Mouse (Mus musculus) gastrocnemius, postnatal 4 days (tissue): ENCODE data around the gene Utp15. TPM values are rescaled to one million over a fixed set of nuclear protein-coding genes. Genes with fewer than 3 reads are reported as not detected.

Experiments used
- DNase-seq, 2 experiments: peaks; one replicate each; pipeline ENCODE4 v3.0.0; 2021 to 2022; ENCODE audit warnings: low spot score in 2 of 2, mixed read lengths in 2 of 2
- total RNA-seq, 2 experiments: library from RNA; stranded (reverse); gene quantifications; 2 replicates each; pipeline ENCODE4 v1.2.3; 2021

Gene Utp15
- total RNA-seq, 2 experiments from 2014 or later, result 8.4 to 9.9 TPM

DNA sequence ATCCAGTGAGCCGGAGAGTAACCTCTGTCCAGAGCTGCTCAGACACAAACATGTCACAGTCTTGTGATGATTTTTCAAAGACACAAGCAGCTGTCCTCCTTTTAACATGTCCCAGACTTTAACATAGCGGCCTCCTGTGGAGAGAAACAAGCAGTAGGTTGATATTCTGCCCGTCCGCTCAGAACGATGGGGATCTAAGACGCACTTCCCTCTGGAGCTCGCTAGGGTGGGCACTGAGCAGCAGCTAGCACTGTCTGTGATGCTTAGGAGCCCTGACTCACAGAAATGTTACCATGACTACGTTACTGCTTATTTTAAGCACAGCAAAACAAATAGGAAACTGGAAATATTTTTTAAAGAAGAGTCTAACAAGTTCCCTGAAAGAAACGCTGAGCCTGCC lies 7.9 kb downstream of the Utp15 start:
- no peak for DNase-seq

DNA sequence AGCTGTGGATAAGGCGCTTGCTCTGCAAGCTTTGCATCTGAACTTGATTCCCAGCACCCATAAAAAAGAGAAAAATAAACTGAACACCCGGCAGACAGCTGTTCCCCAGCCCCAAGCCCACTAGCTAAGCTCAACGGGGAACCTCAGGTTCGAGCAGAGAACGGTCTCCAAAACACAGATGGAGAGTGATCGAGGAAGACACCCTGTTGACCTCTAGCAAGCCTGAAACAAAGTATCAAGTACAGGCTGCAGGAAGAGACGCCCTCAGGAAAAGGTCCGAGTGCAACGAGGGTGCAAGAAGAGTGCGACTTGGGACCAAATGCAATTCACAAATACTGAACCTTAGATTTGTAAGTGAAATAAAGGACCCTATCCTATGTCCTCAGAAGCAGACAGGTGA lies 13.2 kb downstream of the Utp15 start:
- DNase-seq, result no peak

DNA sequence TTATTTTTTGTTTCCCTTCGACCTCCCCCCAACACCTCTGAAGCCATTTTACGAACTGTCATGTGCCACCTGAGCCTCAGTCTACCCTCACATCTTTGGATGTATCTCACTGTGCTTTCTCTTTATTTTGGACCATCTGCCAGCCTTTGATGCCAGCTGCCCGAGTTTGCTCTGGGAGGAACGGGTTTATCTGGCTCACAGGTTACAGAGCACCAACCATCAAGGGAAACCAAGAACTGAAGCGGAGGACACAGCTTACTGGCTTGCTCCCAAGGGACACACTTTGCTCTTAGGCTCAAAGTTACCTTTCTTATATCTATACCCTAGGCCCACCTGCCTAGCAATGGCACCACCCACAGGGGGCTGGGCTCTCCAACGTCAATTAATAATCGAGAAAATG lies 17.5 kb downstream of the Utp15 start:
- DNase-seq, result no peak

DNA sequence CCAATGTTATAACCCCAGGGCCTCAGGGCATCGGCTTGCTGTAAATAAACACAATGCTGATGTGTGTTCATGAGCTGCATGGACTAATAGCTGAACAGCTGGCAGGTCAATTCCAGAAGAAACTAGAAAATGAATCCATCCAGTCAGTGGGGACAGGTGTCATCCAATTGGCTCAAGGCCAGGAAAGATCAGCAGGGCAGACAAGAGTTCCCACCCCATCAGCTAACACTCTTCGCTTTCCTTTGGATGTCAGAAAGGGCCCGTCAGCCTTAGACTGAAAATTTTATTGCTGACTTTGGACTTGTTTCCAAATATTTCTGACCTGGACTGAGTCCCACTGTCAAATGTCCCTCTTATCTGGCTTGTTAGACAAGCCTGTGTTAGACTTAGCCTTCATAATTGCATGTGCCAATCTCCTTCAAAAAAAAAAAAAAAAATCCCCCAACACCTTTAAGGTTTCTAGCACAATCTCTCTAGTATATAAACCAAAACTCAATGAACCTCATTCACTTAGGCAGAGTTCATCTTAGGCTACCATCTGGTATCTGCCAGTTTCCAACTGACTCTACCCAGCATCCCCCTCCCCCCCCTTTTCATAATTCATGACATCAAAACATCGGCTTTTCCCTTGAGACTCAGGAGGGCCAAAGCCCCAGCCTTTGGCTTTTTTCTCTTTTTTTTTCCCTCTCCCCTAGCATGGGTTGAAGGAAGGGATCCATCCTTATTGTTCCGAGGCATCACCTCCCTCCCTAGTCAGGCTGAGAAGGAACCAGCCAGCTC lies 18.1 kb downstream of the Utp15 start:
- DNase-seq, result no peak

DNA sequence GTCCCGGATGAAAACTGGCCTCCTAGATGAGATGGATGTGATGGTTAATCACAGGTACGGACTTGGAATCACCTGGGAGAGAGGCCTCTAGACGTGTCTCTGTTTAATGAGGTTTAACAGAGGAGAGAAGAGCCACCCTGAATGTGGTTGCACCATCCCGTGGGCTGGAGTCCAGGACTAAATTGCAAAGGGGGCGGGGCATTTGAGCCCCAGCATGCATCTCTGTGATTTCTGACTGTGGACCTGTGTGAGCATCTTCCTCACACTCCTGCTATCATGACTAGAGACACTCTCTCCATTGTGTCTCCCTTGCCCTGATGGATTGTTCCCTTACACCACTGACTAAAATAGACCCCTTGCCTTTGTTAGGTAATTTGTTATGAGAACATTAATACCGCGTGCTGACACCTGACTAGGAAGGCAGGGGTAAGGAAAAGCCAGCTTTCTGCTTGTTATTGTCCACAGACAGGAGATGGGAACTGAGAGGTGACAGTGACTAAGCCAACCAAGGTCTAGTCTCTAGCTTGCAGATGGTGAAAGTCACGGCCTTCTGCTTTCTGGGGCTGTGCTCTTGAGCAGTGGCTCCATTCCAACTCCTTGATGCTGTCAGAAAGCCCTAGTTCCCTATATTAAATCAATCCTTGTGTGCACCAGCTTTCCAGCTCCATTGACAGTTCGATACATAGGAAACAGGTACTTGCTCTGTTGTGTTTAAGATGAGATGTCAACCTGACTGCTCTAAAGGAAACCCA lies 21.1 kb downstream of the Utp15 start:
- no peak for DNase-seq

DNA sequence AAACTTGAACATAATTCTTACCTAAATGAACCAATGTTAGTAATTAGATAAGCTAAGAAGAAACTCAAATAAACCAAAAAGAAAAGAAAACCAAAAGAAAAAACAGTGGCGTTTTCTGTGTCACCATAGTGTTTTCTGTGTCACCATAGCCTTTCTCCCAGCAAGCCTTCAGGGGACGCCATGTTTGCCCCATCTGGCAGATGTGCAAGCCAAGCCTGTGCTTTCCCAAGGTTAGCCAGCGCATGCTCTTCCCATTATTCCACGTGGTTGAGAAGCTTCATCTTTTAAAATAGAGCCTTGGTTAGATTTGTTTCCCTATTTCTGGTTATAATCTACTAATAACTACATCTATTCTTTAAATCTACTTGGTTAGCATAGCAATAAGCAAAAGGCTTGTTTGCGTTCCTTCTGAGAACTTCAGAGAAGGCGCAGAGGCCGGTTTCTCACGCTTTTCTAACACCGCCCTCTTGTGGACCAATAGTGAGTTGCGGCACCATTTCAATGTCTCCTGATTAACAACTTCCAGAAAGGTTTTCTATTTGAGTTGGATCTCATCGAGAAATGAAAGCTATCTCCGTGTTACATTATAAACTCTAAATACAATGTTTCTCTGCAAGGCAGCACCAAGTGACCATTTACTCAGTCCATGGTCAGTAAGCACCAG lies 22.7 kb downstream of the Utp15 start:
- peak; percentile 30 to 60 for DNase-seq

DNA sequence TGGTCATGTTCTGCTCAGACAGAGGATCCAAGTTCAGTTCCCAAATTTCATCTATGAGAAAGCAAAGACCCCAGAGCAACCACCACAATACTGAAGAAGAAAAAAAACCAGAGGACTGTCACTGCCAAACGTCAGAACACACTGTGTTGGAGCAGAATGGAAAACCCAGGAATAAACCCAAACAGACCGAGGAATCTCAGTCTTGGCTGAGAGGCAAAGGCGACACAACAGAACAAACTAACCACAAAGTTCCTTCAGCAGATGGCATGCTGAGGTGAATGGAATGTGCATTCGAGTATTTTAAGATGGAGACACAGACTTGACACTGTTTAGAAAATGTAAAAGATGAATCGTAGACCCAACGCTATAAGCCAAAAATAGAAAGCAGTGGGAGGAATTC lies 27.4 kb downstream of the Utp15 start:
- no peak for DNase-seq

DNA sequence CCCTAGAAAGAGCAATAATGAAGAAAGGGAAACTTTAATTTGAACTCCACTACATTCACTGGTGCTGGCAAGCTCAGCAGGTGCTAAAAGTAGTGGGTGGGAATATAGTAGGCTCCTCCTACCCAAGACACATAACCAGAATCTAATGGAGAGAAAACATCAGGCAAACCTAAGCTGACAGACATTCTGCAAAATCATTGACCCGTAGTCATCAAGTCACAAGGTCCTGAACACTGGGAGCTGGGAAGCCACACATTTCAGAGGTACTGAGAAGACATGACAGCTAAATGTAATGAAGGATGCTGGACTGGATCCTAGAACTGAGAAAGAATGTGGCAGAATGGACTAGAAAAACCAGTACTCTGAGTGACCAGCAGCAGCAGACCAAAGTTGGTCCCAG lies 32.3 kb downstream of the Utp15 start:
- DNase-seq, result no peak

DNA sequence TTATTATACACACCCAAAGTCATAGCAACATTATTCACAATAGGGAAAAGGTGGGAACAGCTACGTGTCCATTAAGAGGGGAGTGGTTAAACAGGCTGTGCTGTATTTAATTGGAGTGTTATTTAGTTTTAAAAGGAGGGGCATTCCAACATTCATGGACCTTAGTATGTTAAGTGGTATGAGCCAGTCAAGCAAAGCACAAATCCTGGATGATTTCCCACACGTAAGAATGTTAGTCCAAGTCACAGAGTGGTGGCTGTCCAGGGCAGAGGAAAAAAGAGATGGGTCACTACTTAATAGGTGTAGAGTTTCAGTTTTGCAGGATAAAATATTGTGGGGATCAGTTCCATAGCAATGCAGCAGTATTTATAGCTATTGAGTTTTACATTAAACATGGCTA lies 36.6 kb downstream of the Utp15 start:
- no peak for DNase-seq

DNA sequence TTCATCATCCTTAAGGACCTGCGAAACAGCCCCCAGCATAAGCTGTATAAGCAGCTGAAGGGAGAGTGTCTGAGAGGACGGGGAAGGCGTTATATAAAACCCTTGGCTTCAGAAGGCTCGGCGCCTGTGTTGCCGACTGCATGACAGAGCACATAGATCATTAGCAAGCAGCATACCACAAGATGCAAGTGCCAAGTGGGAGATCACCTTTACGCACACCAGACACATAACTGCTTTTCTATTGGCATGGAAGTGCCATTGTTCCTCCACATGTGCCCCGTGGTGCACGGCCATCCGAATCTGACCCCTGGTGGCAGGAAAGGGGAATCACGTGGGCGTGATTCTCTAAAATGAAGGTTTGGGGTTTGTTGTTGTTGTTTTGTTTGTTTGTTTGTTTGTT lies 40.0 kb downstream of the Utp15 start:
- DNase-seq, result peak; percentile 19 to 31

DNA sequence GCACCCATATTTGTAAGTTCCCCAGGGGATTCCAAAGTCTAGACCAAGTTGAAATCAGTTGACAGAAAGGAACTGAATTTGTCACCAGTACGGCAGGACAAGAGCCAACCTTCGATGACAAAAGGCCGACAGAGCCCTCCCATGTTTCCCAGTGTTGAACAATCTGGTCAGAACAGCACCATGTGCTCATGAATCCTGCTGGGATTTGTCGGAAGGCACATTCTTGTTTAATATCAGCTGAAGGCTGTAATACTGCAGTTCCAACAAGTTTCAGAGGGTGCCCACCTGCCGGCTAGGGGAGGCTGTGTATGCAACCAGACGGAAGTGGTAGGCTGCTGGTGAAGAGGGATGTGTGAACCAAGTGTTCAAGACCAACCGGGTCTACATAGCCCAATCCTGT lies 52.7 kb downstream of the Utp15 start:
- DNase-seq, result no peak

DNA sequence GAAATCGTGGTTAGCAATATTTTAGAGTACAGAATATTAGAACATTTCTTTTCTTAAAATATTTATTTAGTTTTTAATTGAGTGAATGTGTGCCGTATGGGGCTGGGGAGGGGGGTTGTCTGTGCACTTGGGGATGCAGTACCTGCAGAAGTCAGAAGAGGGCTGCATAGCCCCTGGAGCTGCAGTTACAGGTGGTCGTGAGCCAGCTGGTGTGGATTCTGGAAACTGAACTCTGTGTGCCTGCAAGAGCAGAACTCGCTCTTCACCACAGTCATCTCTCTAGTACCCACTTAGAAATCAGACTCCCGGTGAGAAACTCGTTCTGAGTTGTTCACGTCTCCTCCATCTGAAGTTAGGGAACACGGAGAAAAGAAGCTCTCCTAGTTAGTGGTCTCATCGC lies 54.0 kb downstream of the Utp15 start:
- DNase-seq, result no peak

DNA sequence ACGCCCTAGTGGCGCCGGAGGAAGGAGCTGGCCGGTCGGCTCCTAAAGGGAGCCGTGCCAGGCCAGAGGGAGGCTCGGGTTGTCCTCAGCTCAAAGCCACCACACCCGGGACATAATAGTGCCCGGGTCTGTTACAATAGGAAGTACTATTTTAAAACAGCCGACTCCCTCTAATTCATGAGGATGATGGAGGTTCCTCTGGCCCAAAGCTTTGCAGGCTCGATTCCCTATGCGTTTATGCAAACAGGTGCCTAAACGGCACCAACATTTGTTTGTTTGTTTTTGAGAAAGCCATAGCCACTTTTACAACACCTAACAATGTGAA lies 56.3 kb downstream of the Utp15 start:
- no peak for DNase-seq

DNA sequence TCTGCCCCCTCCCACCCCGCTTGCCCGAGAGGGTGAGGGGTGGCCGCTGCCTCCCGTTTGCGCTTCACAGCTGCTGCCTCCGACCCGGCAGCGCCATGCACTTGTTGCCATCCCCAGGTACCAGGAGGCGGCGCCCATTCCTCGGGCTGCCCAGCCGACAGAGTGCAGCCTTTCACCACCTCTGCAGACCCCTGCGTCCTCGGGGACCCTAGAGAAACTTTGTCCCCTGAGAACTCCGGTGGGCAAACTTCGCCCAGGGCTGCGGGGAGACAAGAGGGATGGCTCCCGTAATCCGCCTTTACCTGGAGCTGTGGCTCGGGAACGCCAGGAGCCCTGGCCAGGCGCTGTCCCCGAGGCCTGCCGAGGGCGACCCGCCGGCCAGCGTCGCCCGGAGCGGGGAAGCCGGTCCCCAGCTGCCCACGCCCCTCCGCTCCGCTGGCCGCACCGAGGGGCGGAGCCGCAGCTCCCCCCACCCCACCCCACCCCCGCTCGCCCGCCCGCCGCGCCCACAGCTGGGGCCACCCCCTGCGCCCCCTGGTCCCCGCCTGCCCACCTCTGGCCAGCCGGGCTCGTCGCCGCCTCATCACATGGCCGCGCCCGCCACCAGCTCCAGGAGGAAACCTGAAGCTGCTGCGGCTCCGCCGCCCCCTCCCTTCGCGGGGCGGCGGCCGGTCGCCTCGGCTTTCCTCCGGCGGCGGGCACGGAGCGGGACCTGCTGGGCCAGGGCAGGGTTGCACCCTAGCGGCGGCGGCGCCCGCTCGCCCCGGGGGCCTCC lies 56.9 kb downstream of the Utp15 start, which contains the start of gene Arhgef28:
Arhgef28 (minus strand) TSS at position 669 of the 775 bp plus-strand sequence.
- peak; percentile 39 to 58 for DNase-seq

DNA sequence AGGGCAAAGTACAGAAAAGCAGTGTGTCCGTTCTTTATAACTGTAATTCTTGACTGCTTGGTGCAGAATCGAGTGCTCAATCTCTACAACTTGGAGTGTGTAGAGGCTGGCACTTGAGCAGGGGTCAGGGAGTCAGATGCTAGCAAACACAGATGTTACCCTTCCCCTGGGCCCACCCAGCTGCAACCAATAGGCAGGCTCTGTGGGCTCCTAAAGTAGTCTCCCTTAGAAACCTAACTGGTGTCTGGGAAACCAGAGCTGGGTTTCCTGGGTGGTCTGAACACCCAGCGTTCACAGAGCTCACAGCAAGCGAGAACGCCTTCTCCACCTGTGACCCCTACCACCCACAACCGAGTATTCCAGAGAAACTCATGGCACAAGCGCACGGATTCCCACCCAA lies 57.7 kb downstream of the Utp15 start:
- no peak for DNase-seq

DNA sequence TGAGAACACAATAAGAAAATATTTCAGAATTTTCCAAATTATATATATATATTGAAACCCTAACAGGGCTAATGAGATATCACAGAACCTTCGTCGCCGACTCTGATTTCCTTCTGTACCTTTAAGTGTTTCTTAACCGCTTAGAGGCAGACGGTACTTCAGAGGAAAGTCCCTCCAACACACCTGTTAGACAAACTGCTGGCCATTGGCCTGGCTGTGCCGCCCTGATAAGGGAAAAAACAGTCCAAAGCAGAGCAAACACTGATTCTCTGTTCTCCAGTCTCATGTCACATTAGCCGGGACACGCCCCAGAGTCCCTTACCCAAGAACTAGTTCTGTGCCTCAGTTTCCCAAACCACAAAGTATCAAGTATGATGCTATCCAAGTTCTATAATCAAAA lies 58.5 kb downstream of the Utp15 start:
- no peak for DNase-seq

DNA sequence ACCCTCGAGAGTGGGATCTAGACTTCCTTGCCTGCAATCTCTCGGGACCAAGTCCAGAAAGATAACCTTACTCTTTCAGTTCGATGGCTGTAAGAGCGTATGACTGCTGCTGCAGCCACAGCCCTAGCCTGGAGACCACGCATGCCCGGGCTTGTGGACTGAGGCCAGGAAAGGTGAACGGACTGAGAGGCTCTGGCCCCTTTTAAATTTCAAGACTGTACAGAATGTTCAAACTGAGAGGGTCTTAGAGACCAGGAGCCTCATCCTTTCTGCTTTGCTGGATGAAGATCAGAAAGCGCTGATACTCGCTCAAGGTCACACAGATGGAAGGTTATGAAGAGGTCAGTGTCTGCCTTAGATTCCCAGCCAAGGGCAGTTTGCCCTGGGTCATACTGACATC lies 61.4 kb downstream of the Utp15 start:
- DNase-seq, result no peak
